Mouse (Mus musculus) gastrocnemius, postnatal 25 days (tissue): ENCODE results near the gene Akap1. TPM values are rescaled to one million over a fixed set of nuclear protein-coding genes. Genes with fewer than 3 reads are reported as not detected.

ENCODE experiments used
- total RNA-seq, 2 experiments: library from RNA; stranded (reverse); gene quantifications; 1 replicate in 1 of 2; 2 replicates in 1 of 2; pipeline ENCODE4 v1.2.3; 2021

The Akap1 gene
- total RNA-seq, 2 experiments from 2014 or later, result 65.8 to 77.9 TPM

Other genes starting within 250 kb of the Akap1 start
- 100 to 1,000 TPM; 158 TPM for gene Msi2, start 146.1 kb downstream of the Akap1 start, total RNA-seq
- 10 to 100 TPM in 1 of 2 experiments, 1 to 10 TPM in 1; 8.6 to 10.8 TPM for gene Scpep1, start 90.9 kb upstream of the Akap1 start, total RNA-seq
- gene Elobl, start 102.3 kb upstream of the Akap1 start, total RNA-seq, result not detected
- gene Coil, start 105.7 kb upstream of the Akap1 start, total RNA-seq, result 1 to 10 TPM; 2.4 to 3.5 TPM
- gene Trim25, start 134.8 kb upstream of the Akap1 start, total RNA-seq, result 1 to 10 TPM; 6.0 to 7.9 TPM
- gene Dgke, start 202.3 kb upstream of the Akap1 start, total RNA-seq, result 1 to 10 TPM; 2.5 to 2.7 TPM
- not detected for gene Gm525, start 209.3 kb upstream of the Akap1 start, total RNA-seq